Mouse (Mus musculus): Measurements from ENCODE around the gene Trp73. TPM values are rescaled to one million over a fixed set of nuclear protein-coding genes. Genes with fewer than 3 reads are reported as not detected.
A peak's percentile ranks its signal among the peaks of the same experiment; 100 is the strongest.

Trp73 gene
- polyA plus RNA-seq, 1 experiment from 2014 or later, result 3.4 TPM

GRCm38 (mm10) chr4:154119208-154119607 is 20.8 kb downstream of the Trp73 start:
- Histone ChIP-seq H3K4me2 (no peak overlapping the region), H3K27me3 (peaks cover 19% of the 10 kb centered on the region), H3K9ac (no peak overlapping the region), H3K4me3 (no peak overlapping the region), H3K4me1 (no peaks in the 10 kb centered on the region), H3K9me3 (no peaks in the 10 kb centered on the region), H3K27ac (no peak overlapping the region), H3K36me3 (no peaks in the 10 kb centered on the region)
- 80% methylated on average over 9 of the region's 9 CpGs for WGBS
- no peak for ATAC-seq (ENCODE audit: insufficient number of reproducible peaks, low FRiP score, low TSS enrichment, low read depth)

- H3K36me3 ChIP-seq, result no peaks in the 10 kb centered on the region
- ATAC-seq (ENCODE audit: insufficient number of reproducible peaks, low FRiP score, low TSS enrichment, low read depth), result no peak
- H3K4me1 ChIP-seq, result no peaks in the 10 kb centered on the region
- H3K27ac ChIP-seq, result no peak overlapping the region
- H3K4me3 ChIP-seq, result no peak overlapping the region
- H3K9ac ChIP-seq, result no peak overlapping the region
- 70% methylated on average over 9 of the region's 9 CpGs for WGBS
- H3K4me2 ChIP-seq, result no peak overlapping the region
- H3K9me3 ChIP-seq, result no peaks in the 10 kb centered on the region
- peaks cover 19% of the 10 kb centered on the region for H3K27me3 ChIP-seq
Observed at GRCm38 (mm10) chr4:154118782-154119181, 21.2 kb downstream of the Trp73 start.

- Histone ChIP-seq H3K4me2 (no peak overlapping the region), H3K9ac (no peak overlapping the region), H3K9me3 (no peaks in the 10 kb centered on the region), H3K36me3 (no peaks in the 10 kb centered on the region), H3K4me3 (no peak overlapping the region), H3K27ac (no peak overlapping the region), H3K4me1 (no peaks in the 10 kb centered on the region), H3K27me3 (no peaks in the 10 kb centered on the region)
- 48% methylated on average over 7 of the region's 7 CpGs for WGBS
- no peak for ATAC-seq (ENCODE audit: insufficient number of reproducible peaks, low FRiP score, low TSS enrichment, low read depth)
Observed at GRCm38 (mm10) chr4:154116421-154116820, 23.6 kb downstream of the Trp73 start.

GRCm38 (mm10) chr4:154109850-154110243 is 30.2 kb downstream of the Trp73 start:
- Histone ChIP-seq H3K4me2 (no peak overlapping the region), H3K27ac (no peak overlapping the region), H3K27me3 (peaks cover 45% of the 10 kb centered on the region), H3K9ac (no peak overlapping the region), H3K36me3 (no peaks in the 10 kb centered on the region), H3K9me3 (no peaks in the 10 kb centered on the region), H3K4me3 (no peak overlapping the region), H3K4me1 (peaks cover 9% of the 10 kb centered on the region; the same call in 1 of the 2 replicates)
- 74% methylated on average over 11 of the region's 11 CpGs for WGBS
- ATAC-seq (ENCODE audit: insufficient number of reproducible peaks, low FRiP score, low TSS enrichment, low read depth), result no peak

- peaks cover 50% of the 10 kb centered on the region for H3K27me3 ChIP-seq
- no peak for ATAC-seq (ENCODE audit: insufficient number of reproducible peaks, low FRiP score, low TSS enrichment, low read depth)
- 36% methylated on average over 18 of the region's 18 CpGs for whole genome bisulfite sequencing
- no peak overlapping the region for H3K9ac ChIP-seq
- no peak overlapping the region for H3K4me2 ChIP-seq
- H3K36me3 ChIP-seq, result no peaks in the 10 kb centered on the region
- no peak overlapping the region for H3K27ac ChIP-seq
- no peaks in the 10 kb centered on the region for H3K9me3 ChIP-seq
- no peak overlapping the region for H3K4me3 ChIP-seq
- peaks cover 9% of the 10 kb centered on the region; the same call in 1 of the 2 replicates for H3K4me1 ChIP-seq
Observed at GRCm38 (mm10) chr4:154109216-154109849, 30.7 kb downstream of the Trp73 start.

GRCm38 (mm10) chr4:154106497-154107061 is 33.4 kb downstream of the Trp73 start:
- Histone ChIP-seq H3K36me3 (no peaks in the 10 kb centered on the region), H3K4me3 (no peak overlapping the region), H3K27me3 (peaks cover 66% of the 10 kb centered on the region), H3K4me2 (no peak overlapping the region), H3K9me3 (no peaks in the 10 kb centered on the region), H3K9ac (no peak overlapping the region), H3K27ac (no peak overlapping the region), H3K4me1 (peaks cover 9% of the 10 kb centered on the region; the same call in 1 of the 2 replicates)
- no peak for ATAC-seq (ENCODE audit: insufficient number of reproducible peaks, low FRiP score, low TSS enrichment, low read depth)
- 71% methylated on average over 13 of the region's 13 CpGs for WGBS

- peaks cover 9% of the 10 kb centered on the region; the same call in 1 of the 2 replicates for H3K4me1 ChIP-seq
- H3K27me3 ChIP-seq, result peaks cover 69% of the 10 kb centered on the region
- H3K9ac ChIP-seq, result no peak overlapping the region
- H3K36me3 ChIP-seq, result no peaks in the 10 kb centered on the region
- H3K27ac ChIP-seq, result no peak overlapping the region
- ATAC-seq (ENCODE audit: insufficient number of reproducible peaks, low FRiP score, low TSS enrichment, low read depth), result peak; percentile 43; the same call in 1 of the 2 replicates
- peak overlapping the region; percentile 42 for H3K4me2 ChIP-seq
- 0 out of 2 replicates have a peak overlapping the region, but pooled peaks have one; percentile 4 for H3K4me3 ChIP-seq
- no peaks in the 10 kb centered on the region for H3K9me3 ChIP-seq
- 26% methylated on average over 20 of the region's 20 CpGs for WGBS
Observed at GRCm38 (mm10) chr4:154105381-154106001, 34.5 kb downstream of the Trp73 start.

GRCm38 (mm10) chr4:154103912-154104311 is 36.1 kb downstream of the Trp73 start:
- no peak for ATAC-seq (ENCODE audit: insufficient number of reproducible peaks, low FRiP score, low TSS enrichment, low read depth)
- Histone ChIP-seq H3K27me3 (peaks cover 70% of the 10 kb centered on the region), H3K4me3 (no peak overlapping the region), H3K9me3 (no peaks in the 10 kb centered on the region), H3K4me2 (no peak overlapping the region), H3K4me1 (peaks cover 9% of the 10 kb centered on the region; the same call in 1 of the 2 replicates), H3K9ac (no peak overlapping the region), H3K36me3 (no peaks in the 10 kb centered on the region), H3K27ac (no peak overlapping the region)
- 86% methylated on average over 10 of the region's 10 CpGs for WGBS

GRCm38 (mm10) chr4:154103386-154103785 is 36.6 kb downstream of the Trp73 start:
- no peak overlapping the region for H3K27ac ChIP-seq
- peaks cover 9% of the 10 kb centered on the region; the same call in 1 of the 2 replicates for H3K4me1 ChIP-seq
- H3K27me3 ChIP-seq, result peaks cover 70% of the 10 kb centered on the region
- no peak overlapping the region for H3K4me2 ChIP-seq
- 57% methylated on average over 8 of the region's 8 CpGs for WGBS
- H3K9me3 ChIP-seq, result no peaks in the 10 kb centered on the region
- no peak for ATAC-seq (ENCODE audit: insufficient number of reproducible peaks, low FRiP score, low TSS enrichment, low read depth)
- H3K36me3 ChIP-seq, result no peaks in the 10 kb centered on the region
- no peak overlapping the region for H3K4me3 ChIP-seq
- H3K9ac ChIP-seq, result no peak overlapping the region

GRCm38 (mm10) chr4:154099361-154099760 is 40.6 kb downstream of the Trp73 start:
- no peak for ATAC-seq (ENCODE audit: insufficient number of reproducible peaks, low FRiP score, low TSS enrichment, low read depth)
- H3K9me3 ChIP-seq, result no peaks in the 10 kb centered on the region
- H3K36me3 ChIP-seq, result no peaks in the 10 kb centered on the region
- H3K27me3 ChIP-seq, result peaks cover 68% of the 10 kb centered on the region
- no peak overlapping the region for H3K9ac ChIP-seq
- no peaks in the 10 kb centered on the region for H3K4me1 ChIP-seq
- WGBS, result 38% methylated on average over 7 of the region's 7 CpGs
- no peak overlapping the region for H3K4me2 ChIP-seq
- no peak overlapping the region for H3K27ac ChIP-seq
- no peak overlapping the region for H3K4me3 ChIP-seq

- WGBS, result 23% methylated on average over 6 of the region's 6 CpGs
Observed at GRCm38 (mm10) chr4:154096111-154096510, 43.9 kb downstream of the Trp73 start.

GRCm38 (mm10) chr4:154093210-154093609 is 46.8 kb downstream of the Trp73 start:
- Histone ChIP-seq H3K9me3 (no peaks in the 10 kb centered on the region), H3K4me2 (no peak overlapping the region), H3K4me1 (0 out of 2 replicates have a peak, but pooled peaks cover 3% of the 10 kb centered on the region), H3K9ac (no peak overlapping the region), H3K27me3 (peaks cover 61% of the 10 kb centered on the region), H3K36me3 (no peaks in the 10 kb centered on the region), H3K4me3 (no peak overlapping the region), H3K27ac (no peak overlapping the region)
- no peak for ATAC-seq (ENCODE audit: insufficient number of reproducible peaks, low FRiP score, low TSS enrichment, low read depth)
- 21% methylated on average over 9 of the region's 9 CpGs for WGBS

More at GRCm38 (mm10) chr4:154096111-154096510, 43.9 kb downstream of the Trp73 start:
- ATAC-seq (ENCODE audit: insufficient number of reproducible peaks, low FRiP score, low TSS enrichment, low read depth), result no peak
- no peaks in the 10 kb centered on the region for H3K36me3 ChIP-seq
- H3K9ac ChIP-seq, result no peak overlapping the region
- H3K27ac ChIP-seq, result no peak overlapping the region
- H3K4me2 ChIP-seq, result no peak overlapping the region
- no peak overlapping the region for H3K4me3 ChIP-seq
- no peaks in the 10 kb centered on the region for H3K9me3 ChIP-seq
- H3K27me3 ChIP-seq, result peaks cover 66% of the 10 kb centered on the region
- H3K4me1 ChIP-seq, result 0 out of 2 replicates have a peak, but pooled peaks cover under 1% of the 10 kb centered on the region
